13 mouse cellular contexts compared by ENCODE assay signal in the genomic region with DNA sequence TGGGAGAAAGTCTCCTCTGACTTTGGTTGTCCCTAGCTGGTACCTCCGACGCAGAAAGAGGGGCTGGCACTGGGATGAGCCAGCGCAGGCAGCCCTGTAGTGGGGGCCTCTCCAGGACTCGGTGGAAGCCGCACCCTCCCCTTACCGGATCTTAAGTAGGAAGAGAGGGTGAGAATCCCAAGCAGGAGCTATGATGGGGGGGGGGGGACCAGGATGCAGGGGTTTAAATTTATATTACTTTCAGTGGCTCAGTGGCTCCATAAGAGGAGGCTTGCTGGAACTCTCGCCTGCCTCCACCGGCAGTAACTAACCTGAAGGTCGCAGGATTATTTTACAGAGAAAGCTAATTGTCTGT. TPM values are rescaled to one million over a fixed set of nuclear protein-coding genes. Genes with fewer than 3 reads are reported as not detected.
A peak's percentile ranks its signal among the peaks of the same experiment; 100 is the strongest.
DNase-seq lines count a peak whose midpoint lies in the region; ATAC-seq lines count a peak whose summit lies in the region.
"Had no signal": no experiment of that assay in that cellular context is flagged by ENCODE, and none has a peak within 500 bp of the region (broad histone marks: within the 10 kb centered on the region; RNA-seq: fewer than 3 reads in every experiment).

No protein-coding gene starts in this region.

- H3K9me3 ChIP-seq in heart, embryonic 15.5 days (replicated peaks): no peaks in the 10 kb centered on the region
- no peaks in the 10 kb centered on the region for H3K9me3 ChIP-seq in embryonic facial prominence, embryonic 10.5 days
- H3K9me3 ChIP-seq in forebrain, embryonic 16.5 days (ENCODE audit: control insufficient read depth, low read length): no peaks in the 10 kb centered on the region
- H3K9me3 ChIP-seq in midbrain, embryonic 13.5 days: no peaks in the 10 kb centered on the region

- peak overlapping the region; percentile 19; the same call in 1 of the 2 replicates for H3K4me3 ChIP-seq in heart, embryonic 15.5 days
- peak overlapping the region; percentile 25 for H3K4me3 ChIP-seq in embryonic facial prominence, embryonic 10.5 days
- peak overlapping the region; percentile 11; the same call in 1 of the 2 replicates for H3K4me3 ChIP-seq in forebrain, embryonic 16.5 days (replicated peaks; ENCODE audit: low read length)
- peak overlapping the region; percentile 10 for H3K4me3 ChIP-seq in midbrain, embryonic 13.5 days (replicated peaks)

- H3K4me2 ChIP-seq in heart, embryonic 15.5 days: 0 out of 2 replicates have a peak overlapping the region, but pooled peaks have one; percentile 21
- peak overlapping the region; percentile 39 for H3K4me2 ChIP-seq in forebrain, embryonic 16.5 days (ENCODE audit: low read length)
- peak overlapping the region; percentile 43 for H3K4me2 ChIP-seq in midbrain, embryonic 13.5 days (replicated peaks)

- no peaks in the 10 kb centered on the region for H3K36me3 ChIP-seq in heart, embryonic 15.5 days
- no peaks in the 10 kb centered on the region for H3K36me3 ChIP-seq in embryonic facial prominence, embryonic 10.5 days (replicated peaks)
- H3K36me3 ChIP-seq in forebrain, embryonic 16.5 days (ENCODE audit: control insufficient read depth, insufficient read depth): no peaks in the 10 kb centered on the region
- H3K36me3 ChIP-seq in midbrain, embryonic 13.5 days: no peaks in the 10 kb centered on the region

- ATAC-seq in heart, embryonic 15.5 days (replicated peaks; ENCODE audit: insufficient number of reproducible peaks, insufficient read depth, low FRiP score, low read depth): no peak
- no peak for ATAC-seq in forebrain, embryonic 16.5 days
- no peak for ATAC-seq in midbrain, embryonic 13.5 days

- intact Hi-C loops in heart, postnatal 36 days (cut with DNase I): loop anchor here (5.0 kb wide), 2 partner anchors 209 to 224 kb away; a partner anchor contains a TSS

- no peak overlapping the region for H3K27ac ChIP-seq in heart, embryonic 15.5 days
- no peak overlapping the region for H3K27ac ChIP-seq in embryonic facial prominence, embryonic 10.5 days (replicated peaks)
- H3K27ac ChIP-seq in forebrain, embryonic 16.5 days (ENCODE audit: low read length): peak overlapping the region; percentile 34
- H3K27ac ChIP-seq in midbrain, embryonic 13.5 days: peak overlapping the region; percentile 62

- peaks cover 30% of the 10 kb centered on the region for H3K4me1 ChIP-seq in heart, embryonic 15.5 days (replicated peaks)
- H3K4me1 ChIP-seq in embryonic facial prominence, embryonic 10.5 days: peaks cover 30% of the 10 kb centered on the region
- H3K4me1 ChIP-seq in forebrain, embryonic 16.5 days (replicated peaks; ENCODE audit: control insufficient read depth, insufficient read depth, low read length): peaks cover 47% of the 10 kb centered on the region
- peaks cover 60% of the 10 kb centered on the region for H3K4me1 ChIP-seq in midbrain, embryonic 13.5 days (replicated peaks)

- peaks cover 90% of the 10 kb centered on the region for H3K27me3 ChIP-seq in heart, embryonic 15.5 days
- H3K27me3 ChIP-seq in embryonic facial prominence, embryonic 10.5 days (replicated peaks; ENCODE audit: low read depth, poor library complexity, severe bottlenecking): peaks cover 100% of the 10 kb centered on the region
- peaks cover 20% of the 10 kb centered on the region for H3K27me3 ChIP-seq in forebrain, embryonic 16.5 days (replicated peaks; ENCODE audit: control insufficient read depth, insufficient read depth, low read length)
- peaks cover 82% of the 10 kb centered on the region for H3K27me3 ChIP-seq in midbrain, embryonic 13.5 days
- H3K27me3 ChIP-seq: CH12.LX had no signal

- no peak overlapping the region for H3K9ac ChIP-seq in heart, embryonic 15.5 days
- peak overlapping the region; percentile 46 for H3K9ac ChIP-seq in forebrain, embryonic 16.5 days (replicated peaks; ENCODE audit: low read depth, low read length)
- no peak overlapping the region for H3K9ac ChIP-seq in midbrain, embryonic 13.5 days (replicated peaks)

- no peak for DNase-seq in heart, postnatal 36 days
- DNase-seq in embryonic facial prominence, embryonic 10.5 days (ENCODE audit: low spot score): peak; percentile 57
- DNase-seq in adrenal gland, postnatal 10 days: no peak
- no peak for DNase-seq in layer of hippocampus, adult 11-12 months (ENCODE audit: low spot score)
- DNase-seq in cerebellum, adult 9-11 months: no peak
- DNase-seq: gastrocnemius, postnatal 10 days had no signal

- 3% methylated on average over 9 of the region's 9 CpGs for WGBS in heart, embryonic 15.5 days
- 2% methylated on average over 9 of the region's 9 CpGs for WGBS in embryonic facial prominence, embryonic 10.5 days
- 3% methylated on average over 9 of the region's 9 CpGs for WGBS in forebrain, embryonic 16.5 days
- 0% methylated on average over 9 of the region's 9 CpGs for WGBS in midbrain, embryonic 13.5 days

RNA-seq across cellular contexts. Expression of a gene that starts 5.0 kb away (rescaled TPM):
- polyA plus RNA-seq in heart, embryonic 15.5 days (2015; fragmentation: Nextera tagmentation; extraction: Ambion mirVana): not detected in 2 replicates
- not detected for total RNA-seq in heart, postnatal 36 days (2021)
- polyA plus RNA-seq in embryonic facial prominence, embryonic 10.5 days (2016; fragmentation: Nextera tagmentation; extraction: Ambion mirVana): 3.2 and 7.0 TPM in 2 replicates
- 53.3 and 71.3 TPM in 2 replicates for polyA plus RNA-seq in forebrain, embryonic 16.5 days (2015; fragmentation: Nextera tagmentation; extraction: Ambion mirVana)
- 58.3 and 67.5 TPM in 2 replicates for polyA plus RNA-seq in midbrain, embryonic 13.5 days (2015; fragmentation: Nextera tagmentation; extraction: Ambion mirVana)
- not detected for total RNA-seq in adrenal gland, postnatal 10 days (2021)
- total RNA-seq: CH12.LX; gastrocnemius, postnatal 10 days had no signal
- polyA plus RNA-seq: intestine, embryonic 14.5 days; liver, embryonic 16.5 days; stomach, embryonic 14.5 days had no signal

Comparison
In these comparisons a context has a peak if more than half of its experiments do, and no peak if none do; other contexts are left out.
1. H3K27ac ChIP-seq: peak in forebrain, embryonic 16.5 days (single experiment) and midbrain, embryonic 13.5 days (single experiment); none in heart, embryonic 15.5 days (single experiment) and embryonic facial prominence, embryonic 10.5 days (single experiment).
2. Peak in every context shown above with its lines, with median percentiles within 50 percentile points of each other: H3K4me2 ChIP-seq and H3K4me3 ChIP-seq.